Mouse (Mus musculus) ES-E14 (cell line): ENCODE measurements around the gene Prdx1. TPM values are rescaled to one million over a fixed set of nuclear protein-coding genes. Genes with fewer than 3 reads are reported as not detected.

Experiments used
- DNase-seq: peaks from one replicate; pipeline ENCODE4 v3.0.0-alpha.2; 2013; ENCODE audit warnings: low read depth, low spot score
- H3K27ac ChIP-seq: 2 replicates; pipeline ENCODE4 v1.5.1; 2012; ENCODE audit warnings: low read depth, mild to moderate bottlenecking, low read length, moderate library complexity, mixed read lengths; ENCODE audit not compliant: poor library complexity, insufficient read depth, severe bottlenecking
- H3K36me3 ChIP-seq: 2 replicates; pipeline ENCODE4 v1.6.1; 2012; ENCODE audit warnings: mild to moderate bottlenecking, low read length, moderate library complexity, mixed read lengths; ENCODE audit not compliant: control insufficient read depth, poor library complexity, insufficient read depth, severe bottlenecking
- H3K4me1 ChIP-seq, 2 experiments: fragments of 150-350 bp in 1 of 2; sonication (generic) in 1 of 2; 2 replicates each; pipeline ENCODE4 v1.6.1; 2012; ENCODE audit warnings: low read length in 2 of 2, mild to moderate bottlenecking in 1 of 2, mixed read lengths in 1 of 2; ENCODE audit not compliant: control insufficient read depth in 2 of 2, insufficient read depth in 2 of 2, poor library complexity in 1 of 2
- H3K4me3 ChIP-seq, 2 experiments: fragments of 150-350 bp in 1 of 2; sonication (generic) in 1 of 2; 2 replicates each; pipeline ENCODE4 v1.5.1; 2012; ENCODE audit warnings: low read length in 2 of 2, low read depth in 1 of 2, mild to moderate bottlenecking in 1 of 2, mixed read lengths in 1 of 2; ENCODE audit not compliant: insufficient read depth in 1 of 2, poor library complexity in 1 of 2, severe bottlenecking in 1 of 2
- H3K9ac ChIP-seq: 2 replicates; pipeline ENCODE4 v1.6.1; 2012; ENCODE audit warnings: low read depth, mild to moderate bottlenecking, low read length, mixed read lengths; ENCODE audit not compliant: poor library complexity, insufficient read depth, severe bottlenecking
- H3K9me3 ChIP-seq: fragments of 150-350 bp; sonication (generic); 2 replicates; pipeline ENCODE4 v1.6.1; 2012; ENCODE audit warnings: low read depth, mild to moderate bottlenecking, low read length; ENCODE audit not compliant: control insufficient read depth, insufficient read depth
- CHD2 ChIP-seq: IDR thresholded peaks from 2 replicates; pipeline ENCODE4 v1.6.1; 2014; ENCODE audit warnings: mild to moderate bottlenecking, low read depth, low read length, inconsistent platforms
- HCFC1 ChIP-seq: IDR thresholded peaks from 2 replicates; pipeline ENCODE4 v1.6.1; 2012; ENCODE audit warnings: low read length, inconsistent platforms, borderline replicate concordance; ENCODE audit not compliant: insufficient read depth
- MAFK ChIP-seq: IDR thresholded peaks from 2 replicates; pipeline ENCODE4 v1.6.1; 2014; ENCODE audit warnings: mild to moderate bottlenecking, low read depth, low read length, inconsistent platforms; ENCODE audit not compliant: insufficient read depth
- ZC3H11A ChIP-seq: IDR thresholded peaks from 2 replicates; pipeline ENCODE4 v1.6.1; 2012; ENCODE audit warnings: low read depth, mild to moderate bottlenecking, inconsistent platforms, low read length, borderline replicate concordance
- ZNF384 ChIP-seq: IDR thresholded peaks from 2 replicates; pipeline ENCODE4 v1.6.1; 2012; ENCODE audit warnings: low read depth, low read length, inconsistent platforms
- in situ Hi-C, 2 experiments: fragments of 600-800 bp; cut with MboI; formaldehyde crosslinking; loops; one replicate each; pipeline ENCODE4 v1.15.1; 2025; ENCODE audit warnings: low sequenced_read_pairs in 2 of 2, inconsistent platforms in 1 of 2; ENCODE audit not compliant: unreplicated experiment in 2 of 2
- total RNA-seq: library from RNA; depleted of rRNA; stranded (reverse); fragments of 300-350 nt; gene quantifications from 2 replicates; pipeline ENCODE4 v1.2.3, GENCODE M21; 2012

Prdx1 gene
- total RNA-seq, 1 experiment = 682 TPM

DNA sequence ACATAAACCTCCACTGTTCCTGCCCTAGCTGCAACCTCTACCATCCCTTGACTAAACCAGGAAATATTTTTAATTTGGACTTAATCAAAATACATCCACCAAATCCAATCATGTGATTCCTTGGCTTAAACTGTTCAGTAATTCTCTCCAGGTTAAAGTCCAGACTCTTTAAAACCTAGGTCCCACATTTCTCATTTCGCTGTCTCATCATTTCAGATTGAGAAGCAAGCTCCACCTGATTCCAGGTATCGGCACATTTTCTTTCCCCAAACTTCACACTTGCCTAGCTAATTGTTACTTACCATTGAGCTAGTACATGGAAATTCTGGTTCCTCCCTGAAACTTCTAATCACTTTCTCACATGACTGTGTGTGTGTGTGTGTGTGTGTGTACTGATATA, 35.9 kb upstream of the Prdx1 start:
- TF ChIP-seq ZNF384 (no peak), HCFC1 (no peak), MAFK (peak; percentile 34; the same call in 1 of the 2 replicates)
- peak overlapping the region; percentile 36; the same call in 1 of the 2 replicates for H3K9ac ChIP-seq
- in situ Hi-C loops = no loop called here
- DNase-seq = no peak
- H3K27ac ChIP-seq = no peak overlapping the region
- no peaks in the 10 kb centered on the region; a peak in 2 of 4 replicates for H3K4me1 ChIP-seq
- peaks cover 5% of the 10 kb centered on the region for H3K36me3 ChIP-seq
- H3K4me3 ChIP-seq = peak overlapping the region in 1 of 2 experiments; percentile 89; a peak in 3 of 4 replicates
- H3K9me3 ChIP-seq = no peaks in the 10 kb centered on the region

DNA sequence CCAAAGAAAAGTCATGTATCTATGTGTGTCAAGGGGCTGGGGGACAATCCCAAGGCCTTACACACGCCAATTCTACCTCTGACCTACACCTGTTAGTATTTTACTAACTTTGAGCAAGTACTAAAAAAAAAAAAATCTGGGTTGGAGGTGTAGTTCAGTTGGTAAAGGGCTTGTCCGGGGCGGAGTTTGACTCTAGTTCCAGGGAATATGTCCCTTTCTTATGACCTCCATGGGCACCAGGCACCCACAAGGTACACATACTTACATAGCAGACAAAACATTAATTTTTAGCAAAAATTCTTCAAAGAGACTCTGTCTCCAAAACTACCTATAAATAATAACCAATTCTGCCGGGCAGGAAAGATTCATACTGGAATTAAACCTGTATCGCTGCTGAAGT, 35.0 kb upstream of the Prdx1 start:
- Histone ChIP-seq H3K4me3 (peak overlapping the region; percentile 89 to 100), H3K36me3 (peaks cover 4% of the 10 kb centered on the region), H3K4me1 (peaks cover 3% of the 10 kb centered on the region in 2 experiments), H3K9me3 (no peaks in the 10 kb centered on the region), H3K9ac (peak overlapping the region; percentile 83), H3K27ac (no peak overlapping the region)
- DNase-seq = no peak
- TF ChIP-seq ZC3H11A (no peak), ZNF384 (no peak), MAFK (no peak), HCFC1 (no peak), CHD2 (no peak)
- in situ Hi-C loops = no loop called here

DNA sequence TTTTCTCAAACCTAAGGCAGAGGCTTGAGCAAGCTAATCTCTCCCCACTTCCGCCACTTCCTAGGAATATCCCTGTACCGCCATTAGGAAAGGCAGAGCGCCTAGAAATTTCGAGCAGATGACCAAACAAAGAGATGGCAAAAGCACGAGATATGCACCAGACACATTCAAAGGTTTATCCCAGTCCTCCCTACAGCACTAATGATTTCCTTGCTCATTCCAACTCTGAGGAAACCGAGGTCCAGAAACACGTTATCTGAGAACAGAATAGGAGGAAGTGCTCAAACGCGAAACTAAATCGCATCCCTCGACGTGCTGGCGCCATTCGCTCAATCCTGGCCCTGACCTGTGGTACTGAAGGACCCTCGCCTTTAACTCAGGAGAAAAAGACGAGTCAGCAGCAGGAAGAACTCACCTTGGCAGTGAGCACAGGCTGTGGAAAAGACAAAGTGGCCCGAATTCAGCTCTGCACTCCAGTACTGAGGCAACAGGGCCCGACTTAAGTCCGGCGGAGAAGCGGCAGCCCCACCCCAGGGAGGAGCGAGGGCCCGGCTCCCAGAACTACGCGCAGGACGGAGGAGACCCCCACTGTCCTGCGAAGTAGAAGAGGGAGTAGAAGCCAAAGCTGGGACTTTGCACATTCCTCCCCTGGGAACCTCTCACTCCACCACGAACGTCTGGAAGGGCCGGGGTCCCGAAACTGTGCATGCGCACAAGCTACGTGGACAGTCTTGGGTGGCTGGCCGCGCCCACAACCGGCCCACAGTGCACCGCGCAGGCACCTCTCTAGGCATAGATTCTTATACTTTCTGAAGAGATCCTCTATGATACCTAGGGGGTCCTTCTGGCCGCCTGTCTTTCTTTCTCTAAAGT, 34.2 kb upstream of the Prdx1 start, which contains the start of gene Akr1a1:
Gene Akr1a1, minus strand, starts transcription at position 757 of the 873 bp plus-strand sequence.
- H3K27ac ChIP-seq = peak within 1 kb of the TSS; percentile 59
- DNase-seq = peak; percentile 80
- peak within 1 kb of the TSS; percentile 89 to 100 for H3K4me3 ChIP-seq
- no peaks in the 10 kb centered on the region for H3K36me3 ChIP-seq
- in situ Hi-C loops = no loop called here
- no peaks in the 10 kb centered on the region for H3K9me3 ChIP-seq
- H3K4me1 ChIP-seq = peaks cover 8% of the 10 kb centered on the region in 2 experiments
- H3K9ac ChIP-seq = peak within 1 kb of the TSS; percentile 83
- no peak for TF ChIP-seq CHD2
- TF ChIP-seq ZNF384 = no peak
- no peak for TF ChIP-seq MAFK
- no peak for TF ChIP-seq ZC3H11A
- TF ChIP-seq HCFC1 = peak; percentile 60; the same call in 1 of the 2 replicates

DNA sequence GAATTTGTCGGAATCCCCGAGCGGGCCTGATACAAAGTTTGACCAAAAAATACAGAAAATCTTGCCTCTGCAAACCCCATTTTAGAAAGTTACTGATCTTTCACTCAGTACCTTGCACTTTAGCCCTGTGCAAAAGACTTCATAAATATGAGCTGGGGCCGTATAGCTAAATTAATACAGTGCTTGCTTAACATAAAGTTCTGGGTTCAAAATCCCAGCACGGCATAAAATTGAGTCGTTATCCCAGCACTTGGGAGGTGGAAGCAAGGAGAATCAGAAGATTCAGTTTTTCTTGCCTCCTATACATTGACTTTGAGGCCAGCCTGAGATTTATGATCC, 33.6 kb upstream of the Prdx1 start:
- in situ Hi-C loops = no loop called here
- H3K9me3 ChIP-seq = no peaks in the 10 kb centered on the region
- H3K4me3 ChIP-seq = peak overlapping the region; percentile 89 to 100
- H3K27ac ChIP-seq = no peak overlapping the region
- no peak for DNase-seq
- H3K4me1 ChIP-seq = peaks cover 8 to 10% of the 10 kb centered on the region in 2 experiments
- H3K9ac ChIP-seq = peak overlapping the region; percentile 43; the same call in 1 of the 2 replicates
- no peaks in the 10 kb centered on the region for H3K36me3 ChIP-seq
- no peak for TF ChIP-seq ZC3H11A
- no peak for TF ChIP-seq MAFK
- TF ChIP-seq CHD2 = no peak
- no peak for TF ChIP-seq ZNF384
- TF ChIP-seq HCFC1 = no peak
